Mouse (Mus musculus) stomach, postnatal 0 days (tissue): Measurements from ENCODE around the gene Agpat4. TPM values are rescaled to one million over a fixed set of nuclear protein-coding genes. Genes with fewer than 3 reads are reported as not detected.

Source experiments
- ATAC-seq: fragments of 200-750 bp; cut with Nextera tagmentation; 2 replicates; pipeline ENCODE4 v1.8.0; 2017; ENCODE audit not compliant: low FRiP score, low TSS enrichment
- DNase-seq: peaks from one replicate; pipeline ENCODE4 v3.0.0-alpha.2; 2016; ENCODE audit warnings: low spot score
- H3K27ac ChIP-seq: fragments of 300-500 bp; sonication (generic); replicated peaks from 2 replicates; pipeline ENCODE4 v1.5.1; 2014; ENCODE audit warnings: mild to moderate bottlenecking, control low read depth
- H3K27me3 ChIP-seq: fragments of 300-500 bp; sonication (generic); 2 replicates; pipeline ENCODE4 v1.6.1; 2014; ENCODE audit warnings: low read length; ENCODE audit not compliant: control insufficient read depth, insufficient read depth
- H3K36me3 ChIP-seq: fragments of 300-500 bp; sonication (generic); 2 replicates; pipeline ENCODE4 v1.6.1; 2014; ENCODE audit warnings: low read length, mixed read lengths; ENCODE audit not compliant: control insufficient read depth, insufficient read depth
- H3K4me1 ChIP-seq: fragments of 300-500 bp; sonication (generic); replicated peaks from 2 replicates; pipeline ENCODE4 v1.6.1; 2014; ENCODE audit warnings: antibody characterized with exemption; ENCODE audit not compliant: control insufficient read depth, insufficient read depth
- H3K4me2 ChIP-seq: fragments of 300-500 bp; sonication (generic); replicated peaks from 2 replicates; pipeline ENCODE4 v1.6.1; 2014; ENCODE audit warnings: low read depth, mild to moderate bottlenecking, control low read depth, moderate library complexity
- H3K4me3 ChIP-seq: fragments of 300-500 bp; sonication (generic); 2 replicates; pipeline ENCODE4 v1.5.1; 2014; ENCODE audit warnings: low read depth, low read length, control low read depth
- H3K9ac ChIP-seq: fragments of 300-500 bp; sonication (generic); 2 replicates; pipeline ENCODE4 v1.6.1; 2014; ENCODE audit warnings: mild to moderate bottlenecking, low read length, control low read depth, mixed read lengths
- H3K9me3 ChIP-seq: fragments of 300-500 bp; sonication (generic); 2 replicates; pipeline ENCODE4 v1.6.1; 2016; ENCODE audit warnings: low read length; ENCODE audit not compliant: control insufficient read depth
- CTCF ChIP-seq: IDR thresholded peaks from 2 replicates; pipeline ENCODE4 v1.5.1; 2016; ENCODE audit warnings: antibody characterized with exemption, low read depth, mild to moderate bottlenecking, moderate library complexity
- EP300 ChIP-seq: optimal IDR thresholded peaks from 2 replicates; pipeline ENCODE3; 2016; ENCODE audit warnings: antibody characterized with exemption
- WGBS: fragments of 180-500 bp; shearing (Covaris S2); extraction: QIAGEN DNeasy Blood & Tissue Kit; methylation state at CpG from one replicate; pipeline ENCODE4 v1.1.7; 2014; 5-methylcytosine and 5-hydroxymethylcytosine counted together
- polyA plus RNA-seq: library from polyadenylated mRNA; unstranded; fragments of >200 nt; fragmentation: Nextera tagmentation; extraction: Ambion mirVana; gene quantifications from 2 replicates; pipeline ENCODE4 v1.2.1, GENCODE M21; 2015

Agpat4 gene
- polyA plus RNA-seq, 1 experiment from 2014 or later: 18.7 TPM

DNA sequence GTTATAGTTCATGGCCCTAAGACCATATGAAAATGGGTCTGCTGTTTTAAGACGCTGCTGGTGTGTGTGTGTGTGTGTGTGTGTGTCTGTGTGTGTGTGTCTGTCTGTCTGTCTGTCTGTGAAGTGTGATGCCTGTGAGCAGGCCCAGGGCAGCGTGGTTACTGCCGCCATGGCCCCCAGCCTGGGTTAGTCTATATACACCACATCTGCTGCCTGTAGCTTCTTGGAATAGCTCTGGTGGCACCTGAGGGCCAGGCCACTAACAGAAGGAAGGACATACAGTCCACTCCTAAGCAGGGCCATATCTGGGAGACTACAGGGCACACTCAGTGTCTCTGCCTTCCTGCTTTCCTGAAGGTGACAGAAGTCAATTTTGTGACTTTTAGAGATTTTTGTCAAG is 122.2 kb downstream of the Agpat4 start:
- H3K4me2 ChIP-seq: no peak overlapping the region
- no peaks in the 10 kb centered on the region for H3K4me1 ChIP-seq
- DNase-seq (no peak), ATAC-seq (no peak)
- H3K36me3 ChIP-seq: peaks cover 12% of the 10 kb centered on the region
- H3K9ac ChIP-seq: no peak overlapping the region
- no peak overlapping the region for H3K4me3 ChIP-seq
- no peaks in the 10 kb centered on the region for H3K9me3 ChIP-seq
- TF ChIP-seq CTCF: no peak
- TF ChIP-seq EP300: no peak
- no peak overlapping the region for H3K27ac ChIP-seq
- WGBS: 88% methylated on average over 3 of the region's 3 CpGs
- no peaks in the 10 kb centered on the region for H3K27me3 ChIP-seq

DNA sequence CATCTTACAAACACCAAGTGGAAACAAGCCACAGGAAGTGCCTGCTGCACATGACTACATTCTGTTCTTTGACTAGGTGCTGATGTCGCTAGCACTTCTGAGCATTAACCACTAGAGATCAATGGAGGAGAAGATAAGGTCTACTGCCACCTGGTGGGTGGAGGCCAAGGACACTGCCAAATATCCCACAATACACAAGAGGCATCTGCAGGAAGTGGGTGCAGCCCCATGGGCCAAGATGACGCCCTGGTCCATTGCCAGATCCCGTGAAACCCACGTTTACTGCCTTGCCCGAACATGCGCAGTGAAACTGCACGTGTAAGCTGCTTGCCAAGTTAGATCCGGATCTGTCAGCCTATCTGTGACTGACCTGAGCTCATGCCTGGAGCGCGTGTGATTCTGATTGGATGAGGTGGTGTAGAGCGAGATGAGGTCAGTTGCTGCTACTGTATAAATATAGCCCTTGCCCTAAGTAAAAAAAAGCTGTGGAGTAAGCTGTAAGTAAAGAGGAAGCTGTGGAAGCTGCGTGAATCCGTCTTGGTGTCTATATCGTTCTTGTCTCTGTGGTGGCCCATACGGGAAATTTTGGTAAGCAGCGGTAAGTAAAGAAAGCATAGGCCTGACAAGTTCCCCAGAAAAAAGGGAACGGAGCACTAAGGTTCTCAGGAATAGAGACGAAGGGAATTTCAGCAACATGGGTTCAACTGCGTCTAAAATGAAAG is 131.4 kb downstream of the Agpat4 start:
- no peak overlapping the region for H3K4me2 ChIP-seq
- H3K36me3 ChIP-seq: peaks cover 38% of the 10 kb centered on the region
- 90% methylated on average over 19 of the region's 19 CpGs for WGBS
- no peak overlapping the region for H3K27ac ChIP-seq
- peak; percentile 62 for TF ChIP-seq CTCF
- TF ChIP-seq EP300: no peak
- H3K9ac ChIP-seq: no peak overlapping the region
- peak; percentile 40 for DNase-seq
- no peaks in the 10 kb centered on the region for H3K27me3 ChIP-seq
- peaks cover 3% of the 10 kb centered on the region; the same call in 1 of the 2 replicates for H3K9me3 ChIP-seq
- peak; percentile 54; the same call in 1 of the 2 replicates for ATAC-seq
- no peaks in the 10 kb centered on the region for H3K4me1 ChIP-seq
- no peak overlapping the region for H3K4me3 ChIP-seq

DNA sequence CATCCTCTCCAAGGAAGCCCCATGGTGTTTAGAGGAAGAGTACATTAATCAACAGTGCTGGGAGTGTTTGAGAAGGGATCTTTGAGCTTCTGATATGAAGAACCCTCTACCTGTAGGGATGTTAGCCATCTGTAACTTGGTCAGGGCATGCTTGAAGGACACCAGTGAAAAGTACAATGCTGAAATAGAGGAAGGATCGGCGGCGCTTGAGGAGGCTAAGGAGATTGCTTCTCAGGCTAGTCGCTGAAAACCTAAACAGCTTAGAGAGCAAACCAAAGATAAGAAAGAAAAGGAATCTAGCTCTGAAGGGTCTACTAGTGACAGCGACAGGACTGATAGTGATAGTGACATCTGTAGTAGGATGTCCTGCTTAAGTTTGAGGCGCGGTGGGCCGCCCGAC is 132.1 kb downstream of the Agpat4 start:
- Histone ChIP-seq H3K4me2 (no peak overlapping the region), H3K27me3 (no peaks in the 10 kb centered on the region), H3K27ac (no peak overlapping the region), H3K9me3 (peaks cover 3% of the 10 kb centered on the region; the same call in 1 of the 2 replicates), H3K4me3 (no peak overlapping the region), H3K4me1 (no peaks in the 10 kb centered on the region), H3K9ac (no peak overlapping the region), H3K36me3 (peaks cover 42% of the 10 kb centered on the region)
- ATAC-seq: no peak
- WGBS: 97% methylated on average over 9 of the region's 9 CpGs
- TF ChIP-seq EP300 (no peak), CTCF (no peak)
- DNase-seq: no peak

DNA sequence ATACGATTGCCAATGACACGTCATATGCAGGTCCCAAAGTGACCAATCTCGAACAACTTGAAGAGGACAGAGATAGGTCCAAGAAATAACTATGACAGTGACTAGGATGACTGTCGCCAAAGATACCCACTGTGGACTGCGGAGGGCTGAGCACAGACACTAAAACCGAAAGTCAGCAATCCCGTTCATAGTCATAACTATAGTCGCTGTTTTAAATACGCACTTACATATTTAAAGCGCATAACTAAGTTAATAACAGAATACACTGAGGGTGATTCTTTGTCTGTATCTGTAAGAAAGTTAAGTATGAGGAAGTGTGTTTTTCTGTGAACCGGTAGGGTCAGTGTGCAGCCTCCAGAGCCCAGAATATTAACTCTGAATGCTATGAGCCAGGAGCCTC is 137.6 kb downstream of the Agpat4 start:
- H3K4me2 ChIP-seq: no peak overlapping the region
- H3K27ac ChIP-seq: no peak overlapping the region
- H3K36me3 ChIP-seq: peaks cover 41% of the 10 kb centered on the region
- H3K27me3 ChIP-seq: no peaks in the 10 kb centered on the region
- H3K9ac ChIP-seq: no peak overlapping the region
- peaks cover 3% of the 10 kb centered on the region; the same call in 1 of the 2 replicates for H3K9me3 ChIP-seq
- no peak overlapping the region for H3K4me3 ChIP-seq
- 97% methylated on average over 11 of the region's 11 CpGs for WGBS
- H3K4me1 ChIP-seq: no peaks in the 10 kb centered on the region
- TF ChIP-seq CTCF (no peak), EP300 (no peak)
- DNase-seq (no peak), ATAC-seq (no peak)

DNA sequence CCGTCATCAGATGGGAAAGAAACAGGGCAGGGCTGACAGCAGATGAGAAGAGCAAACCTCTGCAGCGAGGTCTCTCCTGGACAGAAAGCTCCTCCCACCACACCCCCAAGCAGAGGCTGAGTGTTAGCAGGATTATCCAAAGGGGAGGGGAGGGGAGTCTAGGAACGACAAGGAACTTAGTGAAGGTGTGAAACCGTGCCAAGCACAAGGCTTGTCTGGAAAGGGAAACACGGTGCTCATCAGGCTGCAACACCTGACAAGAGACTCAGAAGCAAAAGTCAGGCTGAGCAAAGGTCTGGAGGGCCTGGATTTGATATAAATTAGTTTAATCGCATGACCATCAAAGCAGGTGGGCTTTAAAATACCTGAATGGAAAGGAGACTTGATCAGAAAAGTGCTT is 140.0 kb downstream of the Agpat4 start:
- no peaks in the 10 kb centered on the region for H3K27me3 ChIP-seq
- ATAC-seq: no peak
- WGBS: 65% methylated on average over 6 of the region's 6 CpGs
- no peak overlapping the region for H3K9ac ChIP-seq
- H3K4me3 ChIP-seq: no peak overlapping the region
- H3K36me3 ChIP-seq: peaks cover 30% of the 10 kb centered on the region
- H3K4me2 ChIP-seq: no peak overlapping the region
- TF ChIP-seq EP300 (no peak), CTCF (no peak)
- no peaks in the 10 kb centered on the region for H3K9me3 ChIP-seq
- H3K4me1 ChIP-seq: no peaks in the 10 kb centered on the region
- DNase-seq: no peak
- no peak overlapping the region for H3K27ac ChIP-seq

DNA sequence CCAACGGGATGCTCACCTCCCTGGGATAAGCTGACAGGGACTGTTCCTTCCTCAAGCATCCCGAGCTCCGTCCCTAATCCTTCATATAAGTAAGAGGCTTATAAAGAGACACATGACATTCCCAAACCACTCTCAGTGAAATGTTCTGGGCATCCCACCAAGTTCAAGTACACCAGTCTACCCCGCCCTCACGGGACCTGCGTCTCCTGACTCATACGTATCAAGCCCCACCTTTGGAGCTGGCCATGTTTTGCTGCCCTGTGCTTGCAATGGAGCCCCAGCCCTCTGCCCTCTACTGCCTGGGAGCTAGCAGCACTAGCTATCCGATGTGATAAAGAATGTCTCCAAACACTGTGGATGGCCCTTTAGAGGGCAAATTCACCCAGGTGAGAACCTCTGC is 141.5 kb downstream of the Agpat4 start:
- H3K4me2 ChIP-seq: no peak overlapping the region
- WGBS: 79% methylated on average over 8 of the region's 8 CpGs
- no peaks in the 10 kb centered on the region for H3K9me3 ChIP-seq
- no peak overlapping the region for H3K27ac ChIP-seq
- no peaks in the 10 kb centered on the region for H3K4me1 ChIP-seq
- no peak overlapping the region for H3K4me3 ChIP-seq
- no peak for DNase-seq
- H3K9ac ChIP-seq: no peak overlapping the region
- H3K36me3 ChIP-seq: peaks cover 17% of the 10 kb centered on the region
- no peak for ATAC-seq
- H3K27me3 ChIP-seq: no peaks in the 10 kb centered on the region
- TF ChIP-seq EP300 (no peak), CTCF (no peak)
